Mouse (Mus musculus) stomach, embryonic 15.5 days (tissue): Measurements from ENCODE around the gene Fam20b. TPM values are rescaled to one million over a fixed set of nuclear protein-coding genes. Genes with fewer than 3 reads are reported as not detected.

Experiments
- ATAC-seq: fragments of 200-750 bp; cut with Nextera tagmentation; 2 replicates; pipeline ENCODE4 v1.8.0; 2017; ENCODE audit warnings: low read depth, moderate number of reproducible peaks, moderate TSS enrichment; ENCODE audit not compliant: insufficient read depth, low FRiP score
- H3K27ac ChIP-seq: fragments of 300-500 bp; sonication (generic); 2 replicates; pipeline ENCODE4 v1.5.1; 2015; ENCODE audit warnings: mild to moderate bottlenecking, inconsistent platforms
- H3K27me3 ChIP-seq: fragments of 300-500 bp; sonication (generic); replicated peaks from 2 replicates; pipeline ENCODE4 v1.6.1; 2015; ENCODE audit warnings: inconsistent platforms
- H3K36me3 ChIP-seq: fragments of 300-500 bp; sonication (generic); 2 replicates; pipeline ENCODE4 v1.6.1; 2015; ENCODE audit warnings: inconsistent platforms
- H3K4me1 ChIP-seq: fragments of 300-500 bp; sonication (generic); 2 replicates; pipeline ENCODE4 v1.6.1; 2015; ENCODE audit warnings: inconsistent platforms
- H3K4me2 ChIP-seq: fragments of 300-500 bp; sonication (generic); 2 replicates; pipeline ENCODE4 v1.6.1; 2015; ENCODE audit warnings: mild to moderate bottlenecking, inconsistent platforms
- H3K4me3 ChIP-seq: fragments of 300-500 bp; sonication (generic); replicated peaks from 2 replicates; pipeline ENCODE4 v1.5.1; 2015; ENCODE audit warnings: inconsistent platforms
- H3K9ac ChIP-seq: fragments of 300-500 bp; sonication (generic); 2 replicates; pipeline ENCODE4 v1.6.1; 2015; ENCODE audit warnings: inconsistent platforms
- H3K9me3 ChIP-seq: fragments of 300-500 bp; sonication (generic); 2 replicates; pipeline ENCODE4 v1.6.1; 2016; ENCODE audit warnings: inconsistent platforms
- WGBS: fragments of 180-500 bp; shearing (Covaris S2); methylation state at CpG from one replicate; pipeline ENCODE4 v1.1.7; 2015; 5-methylcytosine and 5-hydroxymethylcytosine counted together
- polyA plus RNA-seq: library from polyadenylated mRNA; unstranded; fragments of >200 nt; fragmentation: Nextera tagmentation; extraction: Ambion mirVana; gene quantifications from 2 replicates; pipeline ENCODE4 v1.2.1, GENCODE M21; 2015

The Fam20b gene
- polyA plus RNA-seq, 1 experiment from 2014 or later = 34.0 TPM

GRCm38 (mm10) chr1:156749136-156749535, 30.2 kb upstream of the Fam20b start:
- H3K9ac ChIP-seq = no peak overlapping the region
- ATAC-seq = no peak
- H3K4me2 ChIP-seq = no peak overlapping the region
- H3K9me3 ChIP-seq = no peaks in the 10 kb centered on the region
- no peaks in the 10 kb centered on the region for H3K27me3 ChIP-seq
- H3K4me1 ChIP-seq = peaks cover 12% of the 10 kb centered on the region
- H3K36me3 ChIP-seq = no peaks in the 10 kb centered on the region
- H3K4me3 ChIP-seq = no peak overlapping the region
- no peak overlapping the region for H3K27ac ChIP-seq

- Histone ChIP-seq H3K27me3 (no peaks in the 10 kb centered on the region), H3K27ac (no peak overlapping the region), H3K4me3 (no peak overlapping the region), H3K9ac (no peak overlapping the region), H3K4me2 (no peak overlapping the region), H3K9me3 (no peaks in the 10 kb centered on the region), H3K4me1 (peaks cover 12% of the 10 kb centered on the region), H3K36me3 (no peaks in the 10 kb centered on the region)
- ATAC-seq = no peak
- 82% methylated on average over 16 of the region's 16 CpGs for WGBS
Observed at GRCm38 (mm10) chr1:156748435-156749005, 29.6 kb upstream of the Fam20b start.

- WGBS = 78% methylated on average over 7 of the region's 7 CpGs
Observed at GRCm38 (mm10) chr1:156745188-156745810, 26.4 kb upstream of the Fam20b start.

GRCm38 (mm10) chr1:156741482-156742411, 22.9 kb upstream of the Fam20b start:
- H3K27ac ChIP-seq = no peak overlapping the region
- ATAC-seq = no peak
- 62% methylated on average over 11 of the region's 11 CpGs for WGBS

More at GRCm38 (mm10) chr1:156745188-156745810, 26.4 kb upstream of the Fam20b start:
- Histone ChIP-seq H3K4me2 (no peak overlapping the region), H3K9me3 (no peaks in the 10 kb centered on the region), H3K9ac (no peak overlapping the region), H3K36me3 (no peaks in the 10 kb centered on the region), H3K27ac (no peak overlapping the region), H3K27me3 (no peaks in the 10 kb centered on the region), H3K4me1 (peaks cover 4% of the 10 kb centered on the region), H3K4me3 (no peak overlapping the region)
- peak; percentile 88 for ATAC-seq

GRCm38 (mm10) chr1:156735788-156736187, 16.9 kb upstream of the Fam20b start:
- Histone ChIP-seq H3K4me2 (no peak overlapping the region), H3K27ac (peak overlapping the region; percentile 27; the same call in 1 of the 2 replicates)
- WGBS = 48% methylated on average over 2 of the region's 2 CpGs

More at GRCm38 (mm10) chr1:156741482-156742411, 22.9 kb upstream of the Fam20b start:
- Histone ChIP-seq H3K4me3 (no peak overlapping the region), H3K4me1 (no peaks in the 10 kb centered on the region), H3K9me3 (no peaks in the 10 kb centered on the region), H3K4me2 (no peak overlapping the region), H3K9ac (no peak overlapping the region), H3K36me3 (no peaks in the 10 kb centered on the region), H3K27me3 (no peaks in the 10 kb centered on the region)

GRCm38 (mm10) chr1:156734019-156734418, 15.1 kb upstream of the Fam20b start:
- no peaks in the 10 kb centered on the region for H3K9me3 ChIP-seq
- H3K36me3 ChIP-seq = no peaks in the 10 kb centered on the region
- 0 out of 2 replicates have a peak, but pooled peaks cover 6% of the 10 kb centered on the region for H3K4me1 ChIP-seq
- no peaks in the 10 kb centered on the region for H3K27me3 ChIP-seq
- WGBS = 65% methylated on average over 3 of the region's 3 CpGs
- ATAC-seq = peak; percentile 41; the same call in 1 of the 2 replicates
- no peak overlapping the region for H3K4me2 ChIP-seq
- peak overlapping the region; percentile 59; the same call in 1 of the 2 replicates for H3K27ac ChIP-seq
- no peak overlapping the region for H3K4me3 ChIP-seq
- H3K9ac ChIP-seq = no peak overlapping the region

More at GRCm38 (mm10) chr1:156735788-156736187, 16.9 kb upstream of the Fam20b start:
- no peaks in the 10 kb centered on the region for H3K9me3 ChIP-seq
- no peaks in the 10 kb centered on the region for H3K36me3 ChIP-seq
- no peaks in the 10 kb centered on the region for H3K27me3 ChIP-seq
- peak; percentile 81 for ATAC-seq
- no peak overlapping the region for H3K9ac ChIP-seq
- no peak overlapping the region for H3K4me3 ChIP-seq
- 0 out of 2 replicates have a peak, but pooled peaks cover 6% of the 10 kb centered on the region for H3K4me1 ChIP-seq

GRCm38 (mm10) chr1:156733559-156733958, 14.7 kb upstream of the Fam20b start:
- Histone ChIP-seq H3K9me3 (no peaks in the 10 kb centered on the region), H3K4me1 (0 out of 2 replicates have a peak, but pooled peaks cover 6% of the 10 kb centered on the region), H3K36me3 (no peaks in the 10 kb centered on the region), H3K9ac (no peak overlapping the region), H3K4me3 (no peak overlapping the region), H3K27ac (peak overlapping the region; percentile 59; the same call in 1 of the 2 replicates), H3K4me2 (no peak overlapping the region), H3K27me3 (no peaks in the 10 kb centered on the region)
- 85% methylated on average over 9 of the region's 9 CpGs for WGBS
- ATAC-seq = no peak

GRCm38 (mm10) chr1:156732996-156733395, 14.1 kb upstream of the Fam20b start:
- Histone ChIP-seq H3K4me3 (no peak overlapping the region), H3K9me3 (no peaks in the 10 kb centered on the region), H3K27me3 (no peaks in the 10 kb centered on the region), H3K9ac (no peak overlapping the region), H3K36me3 (no peaks in the 10 kb centered on the region), H3K4me1 (0 out of 2 replicates have a peak, but pooled peaks cover 6% of the 10 kb centered on the region), H3K4me2 (no peak overlapping the region), H3K27ac (peak overlapping the region; percentile 1; the same call in 1 of the 2 replicates)
- whole genome bisulfite sequencing = 77% methylated on average over 5 of the region's 5 CpGs
- no peak for ATAC-seq

- Histone ChIP-seq H3K27me3 (no peaks in the 10 kb centered on the region), H3K4me1 (0 out of 2 replicates have a peak, but pooled peaks cover 6% of the 10 kb centered on the region), H3K27ac (no peak overlapping the region), H3K36me3 (no peaks in the 10 kb centered on the region), H3K9me3 (no peaks in the 10 kb centered on the region), H3K4me2 (no peak overlapping the region), H3K4me3 (no peak overlapping the region), H3K9ac (no peak overlapping the region)
- ATAC-seq = no peak
- 70% methylated on average over 9 of the region's 9 CpGs for WGBS
Observed at GRCm38 (mm10) chr1:156730802-156731201, 11.9 kb upstream of the Fam20b start.

GRCm38 (mm10) chr1:156727234-156728108, 8.6 kb upstream of the Fam20b start:
- no peak overlapping the region for H3K9ac ChIP-seq
- H3K4me1 ChIP-seq = no peaks in the 10 kb centered on the region
- H3K4me2 ChIP-seq = no peak overlapping the region
- H3K27ac ChIP-seq = no peak overlapping the region
- no peak for ATAC-seq
- H3K9me3 ChIP-seq = no peaks in the 10 kb centered on the region
- H3K36me3 ChIP-seq = no peaks in the 10 kb centered on the region
- WGBS = 57% methylated on average over 14 of the region's 14 CpGs
- H3K4me3 ChIP-seq = no peak overlapping the region
- H3K27me3 ChIP-seq = no peaks in the 10 kb centered on the region

GRCm38 (mm10) chr1:156722089-156722488, 3.2 kb upstream of the Fam20b start:
- Histone ChIP-seq H3K9ac (no peak overlapping the region), H3K36me3 (no peaks in the 10 kb centered on the region), H3K4me2 (no peak overlapping the region), H3K27ac (no peak overlapping the region), H3K4me3 (no peak overlapping the region), H3K27me3 (no peaks in the 10 kb centered on the region), H3K4me1 (0 out of 2 replicates have a peak, but pooled peaks cover 8% of the 10 kb centered on the region), H3K9me3 (no peaks in the 10 kb centered on the region)
- ATAC-seq = no peak
- WGBS = 49% methylated on average over 6 of the region's 6 CpGs
